Mouse (Mus musculus): ENCODE measurements around the gene Npff. TPM values are rescaled to one million over a fixed set of nuclear protein-coding genes. Genes with fewer than 3 reads are reported as not detected.

Npff gene
- total and polyA plus RNA-seq, 3 experiments: 1.8 to 5.5 TPM; not detected in 1

GRCm38 (mm10) chr15:102531586-102531985 lies 6.8 kb upstream of the Npff start:
- no peak overlapping the region for H3K4me3 ChIP-seq (ENCODE audit: control insufficient read depth in 1 of 2, insufficient read depth in 1 of 2, low read depth in 2 of 2, low read length in 2 of 2)
- H3K27me3 ChIP-seq (ENCODE audit: control insufficient read depth in 1 of 2, insufficient read depth in 2 of 2, low read length in 2 of 2): no peaks in the 10 kb centered on the region
- no peaks in the 10 kb centered on the region for H3K79me2 ChIP-seq (ENCODE audit: control insufficient read depth, insufficient read depth, low read length, poor library complexity)
- no peak for TF ChIP-seq MYC (IDR thresholded peaks at IDR 0.05; ENCODE audit: low read depth, low read length)
- TF ChIP-seq USF2 (IDR thresholded peaks at IDR 0.05; ENCODE audit: borderline replicate concordance in 1 of 2, insufficient read depth in 1 of 2, low read depth in 1 of 2, low read length in 2 of 2): no peak
- no peak for TF ChIP-seq USF1 (IDR thresholded peaks at IDR 0.05; ENCODE audit: low read depth, low read length)
- TF ChIP-seq SMC3 (IDR thresholded peaks at IDR 0.05; ENCODE audit: low read depth, low read length): no peak
- no peak for TF ChIP-seq NELFE (IDR thresholded peaks at IDR 0.05; ENCODE audit: low read depth, low read length)
- no peak for TF ChIP-seq BHLHE40 (IDR thresholded peaks at IDR 0.05; ENCODE audit: borderline replicate concordance, low read depth, low read length)
- TF ChIP-seq TAL1 (IDR thresholded peaks at IDR 0.05; ENCODE audit: low read length): no peak
- no peak for TF ChIP-seq MEF2A (IDR thresholded peaks at IDR 0.05; ENCODE audit: extremely low read depth, insufficient replicate concordance, low read depth, low read length, poor library complexity, severe bottlenecking)
- no peak for TF ChIP-seq KAT2A (conservative IDR thresholded peaks at IDR 0.05; ENCODE audit: low read depth, low read length)
- no peak for TF ChIP-seq TCF12 (IDR thresholded peaks at IDR 0.05; ENCODE audit: low read depth, low read length)
- TF ChIP-seq NRF1 (IDR thresholded peaks at IDR 0.05; ENCODE audit: insufficient read depth, low read depth, low read length, poor library complexity, severe bottlenecking): no peak
- no peak for TF ChIP-seq GATA1 (IDR thresholded peaks at IDR 0.05; ENCODE audit: low read depth, low read length)
- no peak for TF ChIP-seq ETS1 (IDR thresholded peaks at IDR 0.05; ENCODE audit: low read depth, low read length)
- H3K36me3 ChIP-seq (ENCODE audit: control insufficient read depth in 1 of 2, insufficient read depth in 2 of 2, low read length in 2 of 2): peaks cover 0 to 35% of the 10 kb centered on the region in 2 experiments; a peak in 2 of 4 replicates
- no peaks in the 10 kb centered on the region for H3K4me1 ChIP-seq (ENCODE audit: control insufficient read depth in 1 of 2, insufficient read depth in 2 of 2, low read length in 2 of 2)
- no peaks in the 10 kb centered on the region for H3K9me3 ChIP-seq (replicated peaks; ENCODE audit: insufficient read depth, low read length)
- H3K27ac ChIP-seq (ENCODE audit: control insufficient read depth, low read depth, low read length): no peak overlapping the region
- no peak for DNase-seq (ENCODE audit: low read depth, low spot score)
- H3K9ac ChIP-seq (ENCODE audit: control insufficient read depth, low read depth, low read length, poor library complexity, severe bottlenecking): no peak overlapping the region

GRCm38 (mm10) chr15:102530566-102530965 lies 5.8 kb upstream of the Npff start:
- Histone ChIP-seq H3K9me3 (replicated peaks; ENCODE audit: insufficient read depth, low read length) (no peaks in the 10 kb centered on the region), H3K27ac (ENCODE audit: control insufficient read depth, low read depth, low read length) (no peak overlapping the region), H3K36me3 (ENCODE audit: control insufficient read depth in 1 of 2, insufficient read depth in 2 of 2, low read length in 2 of 2) (peaks cover 0 to 28% of the 10 kb centered on the region in 2 experiments; a peak in 2 of 4 replicates), H3K4me3 (ENCODE audit: control insufficient read depth in 1 of 2, insufficient read depth in 1 of 2, low read depth in 2 of 2, low read length in 2 of 2) (no peak overlapping the region), H3K79me2 (ENCODE audit: control insufficient read depth, insufficient read depth, low read length, poor library complexity) (no peaks in the 10 kb centered on the region), H3K9ac (ENCODE audit: control insufficient read depth, low read depth, low read length, poor library complexity, severe bottlenecking) (no peak overlapping the region), H3K27me3 (ENCODE audit: control insufficient read depth in 1 of 2, insufficient read depth in 2 of 2, low read length in 2 of 2) (no peaks in the 10 kb centered on the region), H3K4me1 (ENCODE audit: control insufficient read depth in 1 of 2, insufficient read depth in 2 of 2, low read length in 2 of 2) (no peaks in the 10 kb centered on the region)
- TF ChIP-seq USF1 (IDR thresholded peaks at IDR 0.05; ENCODE audit: low read depth, low read length): no peak
- TF ChIP-seq POLR2A (IDR thresholded peaks at IDR 0.05; ENCODE audit: control insufficient read depth in 1 of 2, insufficient read depth in 1 of 2, low read depth in 1 of 2, low read length in 2 of 2, poor library complexity in 1 of 2): no peak
- TF ChIP-seq RCOR1 (IDR thresholded peaks at IDR 0.05; ENCODE audit: low read depth, low read length): no peak
- TF ChIP-seq TBP (IDR thresholded peaks at IDR 0.05; ENCODE audit: low read depth, low read length): no peak
- no peak for TF ChIP-seq NRF1 (IDR thresholded peaks at IDR 0.05; ENCODE audit: insufficient read depth, low read depth, low read length, poor library complexity, severe bottlenecking)
- no peak for TF ChIP-seq JUND (IDR thresholded peaks at IDR 0.05; ENCODE audit: low read depth, low read length)
- no peak for TF ChIP-seq SIN3A (IDR thresholded peaks at IDR 0.05; ENCODE audit: low read length)
- no peak for TF ChIP-seq MYC (IDR thresholded peaks at IDR 0.05; ENCODE audit: low read depth, low read length)
- TF ChIP-seq ETS1 (IDR thresholded peaks at IDR 0.05; ENCODE audit: low read depth, low read length): no peak
- no peak for TF ChIP-seq CHD1 (IDR thresholded peaks at IDR 0.05; ENCODE audit: low read depth, low read length)
- no peak for DNase-seq (ENCODE audit: low read depth, low spot score)

Data from MEL (cell line).